Mouse (Mus musculus): ENCODE data around the gene Gas7.

DNA sequence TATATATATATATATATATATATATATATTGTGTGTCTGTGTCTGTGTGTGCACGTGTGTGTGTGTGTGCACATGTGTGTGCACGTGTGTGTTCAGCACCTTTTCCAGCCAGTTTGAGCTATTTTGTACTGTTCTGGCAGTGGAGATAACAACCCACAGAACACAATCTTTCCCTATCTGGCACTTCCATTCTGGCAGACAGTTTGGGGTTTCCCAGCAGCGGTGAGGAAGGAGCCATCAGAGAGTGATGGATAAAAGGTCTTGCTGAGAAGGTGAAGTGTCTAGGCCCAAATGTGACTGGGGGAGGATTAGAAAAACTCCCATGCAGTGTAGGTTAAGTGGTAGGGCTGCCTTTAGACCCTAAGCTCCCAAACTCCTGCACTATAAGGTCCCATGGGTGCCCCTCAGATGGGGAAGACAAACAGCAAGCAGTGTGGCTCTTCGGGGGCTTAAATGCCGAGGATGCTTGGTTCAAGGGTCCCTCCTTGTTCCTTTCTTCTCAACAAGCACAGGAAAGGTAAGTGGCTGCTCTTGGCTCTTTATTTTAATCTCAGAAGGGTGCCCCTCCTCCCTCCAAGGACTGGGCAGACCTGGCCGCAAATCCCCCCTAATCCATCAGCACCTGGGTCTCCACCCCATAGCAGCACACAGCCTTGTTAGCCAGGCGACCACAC, 239.6 kb downstream of the Gas7 start, which contains the start of gene Rcvrn:
- TF ChIP-seq POLR2A (IDR thresholded peaks at IDR 0.05; ENCODE audit: control insufficient read depth, low read depth, low read length) (no peak), CTCF (IDR thresholded peaks at IDR 0.05; ENCODE audit: control insufficient read depth, insufficient read depth, insufficient replicate concordance, low read depth, low read length) (no peak)
